Mouse (Mus musculus) T-helper 2 cell (primary cell): ENCODE measurements at regions not wholly inside any gene's neighbourhood (a gene's known extent, or its start where the extent isn't known, plus 50 kb on each side); places are given as distances from the start of the nearest gene placed in this dataset.

Experiments
- in situ Hi-C: fragments of 300-600 bp; cut with MboI, MseI; formaldehyde crosslinking; loops from one replicate; pipeline ENCODE4 v1.15.1; 2025; ENCODE audit warnings: high pct_unique_total_duplicates

DNA sequence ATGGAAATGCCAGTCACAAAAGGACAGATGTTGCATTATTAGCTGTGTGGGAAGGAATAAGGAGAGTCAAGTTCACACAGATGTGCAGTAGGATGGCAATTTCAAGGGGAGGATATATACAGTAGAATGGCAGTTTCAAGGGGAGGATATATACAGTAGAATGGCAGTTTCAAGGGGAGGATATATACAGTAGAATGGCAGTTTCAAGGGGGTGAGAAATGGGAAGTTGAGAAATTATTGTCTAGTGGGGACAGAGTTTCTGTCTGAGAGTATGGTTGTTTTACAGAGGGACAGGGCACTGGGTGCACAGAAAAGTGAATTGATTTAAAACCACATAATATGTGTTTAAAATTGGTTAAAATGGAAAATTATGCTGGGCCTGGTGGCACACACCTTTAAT is 54.8 kb upstream of the Scel start:
- in situ Hi-C loops, result loop anchor here (25.0 kb wide), 1 partner anchor 221 kb away; no protein-coding TSS in a partner anchor

DNA sequence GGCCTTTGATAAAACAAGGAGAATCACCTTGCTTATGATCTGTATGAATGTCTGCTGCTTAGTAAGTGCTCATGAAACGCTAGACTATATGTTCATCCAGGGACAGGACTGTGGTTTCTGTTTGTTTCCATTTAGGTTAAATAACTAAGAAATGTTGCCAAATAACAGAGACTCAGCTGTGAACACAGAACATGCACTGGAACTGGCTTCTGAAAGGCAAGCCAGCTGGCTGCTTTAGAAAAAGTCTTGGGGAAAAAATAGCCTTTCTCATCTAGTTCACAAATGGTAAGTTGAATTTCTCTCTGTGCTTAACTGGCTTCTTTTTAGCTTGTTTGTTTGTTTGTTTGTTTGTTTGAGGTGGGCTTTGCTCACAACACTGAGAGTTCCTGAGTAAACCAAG is 57.0 kb upstream of the Scel start:
- in situ Hi-C loops, result loop anchor here (25.0 kb wide), 1 partner anchor 219 kb away; no protein-coding TSS in a partner anchor

DNA sequence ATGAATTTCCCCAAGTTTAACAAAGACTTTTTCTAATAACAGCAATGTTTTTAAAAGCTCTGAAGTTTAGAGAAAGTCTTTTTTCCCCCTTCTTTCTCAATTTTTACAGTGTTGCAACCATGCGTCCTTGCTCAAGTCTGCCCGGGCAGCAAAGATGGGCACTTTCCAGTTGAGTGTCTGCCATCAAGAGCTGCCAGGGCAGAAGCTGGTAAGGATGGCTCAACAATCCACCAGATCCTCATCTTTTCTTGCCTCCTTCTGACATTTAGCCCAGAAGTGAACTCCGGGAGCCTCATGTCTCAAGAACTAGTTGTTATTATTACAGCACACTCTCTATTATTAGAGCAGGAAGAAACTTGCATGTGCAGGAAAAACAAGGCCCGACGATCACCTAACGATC is 62.4 kb upstream of the Scel start:
- in situ Hi-C loops, result loop anchor here (25.0 kb wide), 1 partner anchor 213 kb away; no protein-coding TSS in a partner anchor

DNA sequence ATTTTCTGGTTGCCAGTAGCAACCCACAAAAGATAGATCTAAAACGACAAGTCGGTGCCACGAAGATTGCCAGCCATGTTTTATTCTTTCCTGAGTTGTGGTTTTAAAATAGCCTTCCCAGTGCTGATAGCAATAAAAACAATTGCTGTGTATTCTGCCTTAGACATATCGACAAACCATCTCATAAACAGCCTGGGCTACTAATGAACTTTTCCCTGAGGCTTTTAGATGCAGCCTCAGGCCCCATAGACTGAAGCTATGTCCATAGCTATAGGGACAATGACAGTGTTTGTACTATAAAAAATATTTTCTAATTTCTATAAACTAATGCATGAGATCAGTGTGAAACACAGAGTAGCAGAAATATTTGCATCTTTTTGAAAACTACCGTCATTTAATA is 63.7 kb upstream of the Scel start:
- in situ Hi-C loops, result no loop called here

DNA sequence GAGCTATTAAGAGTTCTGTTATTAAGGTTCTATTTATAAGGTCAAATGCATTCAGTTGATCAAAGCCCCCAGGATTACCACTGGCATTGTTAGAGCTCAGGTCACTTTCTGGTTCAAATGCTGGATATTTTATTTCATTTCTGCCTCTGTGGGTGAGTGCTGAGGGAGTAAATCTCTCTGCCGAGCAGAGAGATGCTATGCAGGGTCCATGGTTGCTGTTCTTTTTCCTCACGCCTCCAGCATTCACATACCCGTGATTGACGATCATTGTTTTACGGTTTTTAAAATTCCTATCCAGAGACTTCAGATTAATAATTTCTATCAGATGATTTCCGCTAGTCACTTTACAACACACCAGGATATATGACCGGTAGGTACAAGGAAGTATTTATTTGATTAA is 64.1 kb upstream of the Scel start:
- in situ Hi-C loops, result no loop called here

DNA sequence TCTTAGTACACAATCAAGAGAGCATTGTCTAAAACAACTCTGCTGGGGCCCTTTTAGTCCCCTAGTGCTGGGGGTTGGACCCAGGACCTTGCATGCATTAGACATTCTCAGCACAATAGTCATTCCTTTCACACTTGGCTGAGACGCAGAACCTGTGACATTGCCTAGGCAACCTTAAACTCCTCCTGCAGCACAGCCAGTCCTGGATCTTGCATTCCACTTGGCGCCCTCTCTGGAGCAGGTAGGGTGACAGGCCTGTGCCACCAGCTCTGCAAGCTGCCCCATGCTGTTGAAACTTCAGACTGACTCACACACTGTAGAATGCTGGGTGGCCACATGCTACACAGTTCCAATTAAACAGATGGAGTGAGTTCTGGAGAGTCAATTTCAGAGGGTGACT is 66.5 kb upstream of the Scel start:
- in situ Hi-C loops, result no loop called here

DNA sequence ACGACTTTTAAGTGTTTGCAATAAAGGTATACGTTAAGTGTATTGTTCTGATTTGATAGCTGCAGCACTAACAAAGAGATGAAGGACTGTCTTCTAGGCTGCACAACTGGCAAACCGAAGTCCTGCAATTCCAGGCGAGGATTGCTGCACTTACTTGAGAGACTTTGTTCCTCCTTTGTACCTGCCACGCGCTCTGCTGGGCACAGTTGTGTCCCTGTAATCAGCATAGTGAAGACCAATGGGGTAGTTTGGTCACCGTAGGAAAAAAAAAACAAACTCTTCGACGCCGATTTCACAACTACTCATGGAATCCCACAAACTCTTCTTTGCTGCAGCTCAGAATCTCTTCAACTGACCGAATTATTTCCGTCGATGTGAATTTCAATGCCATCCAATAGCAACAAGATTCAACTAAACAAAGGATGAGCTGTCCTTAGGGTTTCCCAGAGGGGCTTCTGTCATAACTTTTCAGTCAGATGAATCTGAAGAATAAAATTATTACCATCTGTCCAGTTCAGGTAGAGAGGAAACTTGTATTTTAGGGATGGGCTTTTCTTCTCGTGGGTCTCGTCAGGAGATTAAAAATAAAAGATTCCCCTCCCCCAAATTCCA is 71.6 kb upstream of the Scel start:
- in situ Hi-C loops, result no loop called here

DNA sequence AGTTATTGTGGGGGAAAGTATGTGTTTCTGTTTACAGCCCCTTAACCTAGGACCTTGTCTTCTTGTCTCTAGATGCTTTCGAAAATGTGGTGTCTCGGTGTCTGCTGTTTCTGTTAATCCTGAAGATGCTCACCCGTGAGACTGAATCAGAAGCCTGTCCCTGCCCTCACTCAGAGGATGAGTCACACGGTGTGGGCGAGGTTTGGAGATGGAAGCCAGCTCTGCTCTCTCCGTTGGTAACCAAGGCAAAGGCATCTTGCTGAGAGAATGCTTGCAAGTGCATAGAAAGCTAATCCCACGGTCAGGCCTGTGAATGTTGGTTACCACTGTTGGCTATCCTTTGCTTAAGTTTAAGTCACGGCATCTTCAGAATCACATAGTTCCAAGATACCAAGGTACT is 72.9 kb upstream of the Scel start:
- in situ Hi-C loops, result no loop called here

DNA sequence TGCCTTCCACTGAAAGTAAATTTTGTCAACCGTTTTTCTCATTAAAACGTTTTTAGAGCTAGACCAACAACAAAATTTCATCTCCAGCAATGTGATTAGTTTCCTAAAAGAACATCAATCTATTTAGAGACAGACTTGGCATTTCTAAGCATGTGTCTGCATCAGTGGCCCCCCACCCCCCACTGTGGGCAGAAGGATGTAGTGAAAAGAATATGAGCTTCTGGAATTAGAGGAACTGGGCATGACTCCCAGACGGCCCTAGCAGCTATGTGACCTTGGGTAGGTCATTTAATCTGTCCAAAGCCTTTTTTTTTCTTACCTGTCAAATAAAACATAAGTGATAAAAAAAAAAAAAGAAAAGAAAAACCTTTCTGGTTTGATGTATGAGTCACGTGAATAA is 78.9 kb upstream of the Scel start:
- in situ Hi-C loops, result no loop called here

DNA sequence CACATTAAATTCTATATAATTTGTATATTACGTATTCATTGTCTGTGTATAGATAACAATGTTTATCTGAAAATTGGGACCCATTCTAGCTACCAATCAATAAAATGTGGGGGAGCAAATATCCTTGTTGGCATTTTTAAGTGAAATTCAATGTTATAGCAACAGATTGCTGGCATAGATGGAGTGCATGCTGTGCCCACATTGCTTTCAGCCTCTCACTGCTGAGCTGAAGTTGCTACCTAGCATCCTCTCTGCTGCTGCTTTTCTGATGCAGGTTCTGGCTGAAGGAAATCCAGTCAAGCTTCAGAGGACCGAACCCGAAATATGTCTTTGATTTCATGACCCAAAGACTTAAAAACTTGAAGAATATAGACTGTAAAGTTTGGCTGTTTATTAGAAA is 80.0 kb upstream of the Scel start:
- in situ Hi-C loops, result no loop called here

DNA sequence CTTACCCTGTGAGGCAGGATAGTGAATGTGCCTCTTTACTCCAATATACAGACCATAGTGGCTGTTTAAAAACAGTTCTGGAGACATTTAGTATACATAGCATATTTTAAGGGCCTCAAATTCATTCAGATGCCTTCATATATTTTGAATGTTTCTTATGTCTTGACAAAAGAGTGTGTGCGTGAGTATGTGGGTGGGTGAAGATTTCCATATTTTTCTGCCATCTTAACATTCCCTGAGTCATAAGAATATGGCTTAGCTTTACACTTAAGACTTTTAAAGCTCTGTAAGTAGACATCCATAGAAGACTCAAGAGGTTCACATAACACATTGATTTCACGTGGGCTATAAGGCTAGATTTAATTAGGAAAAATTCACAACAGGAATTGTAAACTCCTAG is 81.3 kb upstream of the Mycbp2 start:
- in situ Hi-C loops, result no loop called here

DNA sequence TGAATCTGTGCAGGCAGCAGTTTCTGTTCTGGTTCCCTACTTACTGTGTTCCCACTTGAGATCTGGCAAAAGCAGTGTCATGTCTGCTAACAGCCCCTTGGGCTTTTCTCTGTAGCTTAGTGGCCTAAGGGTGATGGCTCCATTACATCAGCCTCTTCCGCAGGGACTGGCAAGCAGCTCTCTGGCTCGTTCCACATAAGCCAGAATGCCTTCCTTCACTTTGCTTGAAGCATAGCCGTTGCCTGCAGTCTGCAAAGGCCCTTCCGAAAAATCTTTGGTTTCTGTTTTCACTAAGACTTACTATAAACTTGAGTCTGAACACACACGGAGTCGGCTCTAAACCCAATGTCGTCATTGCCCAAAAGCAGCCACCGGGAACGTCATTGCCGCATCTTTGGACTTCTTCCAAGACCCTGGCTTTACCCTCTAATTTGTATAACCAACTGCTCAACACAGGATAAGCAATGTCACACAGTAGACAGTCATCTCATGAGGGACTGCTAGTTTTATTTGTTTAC is 74.8 kb upstream of the Mycbp2 start:
- in situ Hi-C loops, result no loop called here

DNA sequence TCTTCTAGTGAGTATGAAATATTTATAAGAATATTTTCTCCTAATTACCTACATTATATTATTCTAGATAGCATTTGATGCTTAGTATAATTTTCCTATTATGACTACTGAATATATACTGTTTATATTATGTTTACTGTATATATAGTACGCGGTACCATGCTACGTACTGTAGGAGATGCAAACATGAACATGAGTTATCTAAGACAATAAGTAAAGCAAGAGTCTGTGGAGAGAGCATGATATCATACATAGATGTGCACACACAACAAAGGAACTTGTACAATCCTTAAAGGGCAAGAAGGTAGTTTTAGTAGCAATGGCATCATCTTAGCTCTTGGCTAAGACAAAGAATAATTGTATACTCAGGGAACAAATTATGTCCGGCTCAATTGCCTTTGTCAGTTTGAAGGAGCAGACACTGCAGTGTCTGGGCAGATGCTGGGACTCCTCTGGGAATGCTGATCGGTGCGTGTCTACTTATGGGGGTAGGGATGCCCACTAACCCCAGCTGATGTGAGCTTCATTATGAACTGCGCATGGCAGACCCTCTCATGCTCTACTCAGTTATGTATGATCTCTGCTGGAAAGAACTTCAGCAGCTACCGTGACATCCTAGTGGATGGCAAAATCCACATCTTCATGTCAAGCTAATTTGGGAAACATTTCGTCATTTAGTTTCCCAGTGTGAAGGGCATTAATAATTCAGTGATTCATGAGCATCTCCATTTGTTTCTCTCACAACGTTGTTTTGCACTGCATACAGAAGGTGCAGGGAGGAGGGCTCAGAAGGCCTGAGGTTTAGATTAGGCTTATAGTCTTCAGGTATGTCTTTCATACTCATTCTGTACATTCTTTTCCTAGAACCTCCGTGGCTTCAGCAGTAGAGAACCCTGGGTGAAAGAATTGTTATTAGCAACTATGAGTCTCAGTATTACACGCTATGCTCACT is 70.8 kb upstream of the Mycbp2 start:
- in situ Hi-C loops, result loop anchor here (5.0 to 10.0 kb wide), 2 partner anchors 40 to 653 kb away; no protein-coding TSS in a partner anchor

DNA sequence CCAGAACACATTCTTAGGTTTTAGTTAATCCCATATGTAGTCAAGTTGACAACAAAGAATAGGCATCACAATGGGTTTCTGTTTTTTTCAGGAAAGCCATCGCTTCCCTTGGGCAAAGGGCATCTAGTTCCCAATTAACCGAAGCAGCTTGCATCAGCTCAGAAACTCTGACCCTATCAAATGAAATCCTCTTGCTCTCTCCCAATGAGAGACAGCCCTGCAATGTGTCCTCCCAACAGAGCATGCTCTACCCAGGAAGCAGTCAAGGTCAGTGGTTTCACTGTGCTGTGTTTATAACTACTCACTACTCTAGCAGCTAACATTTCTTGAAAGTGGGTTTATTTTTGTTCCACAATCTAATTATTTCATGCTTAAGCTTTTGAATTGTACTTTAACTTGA is 58.0 kb upstream of the Mycbp2 start:
- in situ Hi-C loops, result no loop called here

DNA sequence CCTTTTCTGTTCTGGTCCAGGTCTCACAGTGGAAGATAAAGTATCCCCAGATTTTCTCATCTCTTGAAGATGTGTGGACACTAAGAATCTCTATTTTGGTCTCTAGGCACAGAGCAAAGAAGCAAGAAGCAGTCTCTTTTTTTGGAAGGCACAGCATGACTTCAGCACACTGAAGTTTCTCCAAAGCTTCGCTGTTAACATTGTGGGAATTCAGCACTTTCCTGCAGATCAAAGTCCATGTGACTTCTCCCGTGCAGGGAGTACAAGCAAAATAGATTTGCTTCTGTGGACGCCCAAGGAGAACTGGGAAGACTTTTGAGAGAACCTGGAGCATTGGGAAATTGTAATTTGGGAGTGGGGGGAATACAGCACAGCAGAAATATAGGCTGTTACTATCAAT is 56.4 kb upstream of the Mycbp2 start:
- in situ Hi-C loops, result no loop called here

DNA sequence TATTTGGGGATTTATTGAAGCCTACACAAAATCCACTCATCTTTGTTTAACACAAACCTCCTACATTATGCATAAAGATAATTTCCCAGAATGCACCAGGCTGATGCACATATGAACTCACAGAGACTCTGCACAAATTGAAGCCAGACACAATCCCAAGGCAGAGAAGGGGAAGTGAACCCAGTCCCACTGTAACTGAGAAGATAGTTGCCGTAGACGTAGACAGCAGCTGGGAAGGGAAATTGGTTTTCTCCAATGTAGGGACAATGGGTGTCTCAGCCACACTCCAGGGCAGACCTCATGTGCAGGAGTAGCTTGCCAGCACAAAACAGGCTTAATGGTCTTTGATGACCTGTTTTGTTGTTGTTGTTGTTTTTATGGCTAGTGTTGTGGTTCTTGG is 55.4 kb upstream of the Mycbp2 start:
- in situ Hi-C loops, result no loop called here

DNA sequence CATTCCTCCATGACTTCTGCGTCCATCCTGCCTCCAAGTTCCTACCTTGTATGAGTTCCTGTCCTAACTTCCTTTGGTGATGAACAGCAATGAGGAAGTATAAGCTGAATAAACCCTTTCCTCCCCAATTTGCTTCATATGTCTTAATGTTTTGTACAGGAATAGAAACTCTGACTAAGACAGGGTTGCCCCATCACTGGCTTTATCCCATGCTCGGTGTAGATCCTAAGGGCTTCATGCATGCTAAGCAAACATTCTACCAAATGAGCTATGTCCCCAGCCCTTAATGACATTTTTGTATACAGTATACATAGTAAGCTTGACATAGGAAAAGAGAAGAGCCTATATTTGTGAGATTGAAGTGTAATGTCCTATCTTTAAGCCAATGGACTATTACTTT is 54.7 kb upstream of the Mycbp2 start:
- in situ Hi-C loops, result no loop called here

DNA sequence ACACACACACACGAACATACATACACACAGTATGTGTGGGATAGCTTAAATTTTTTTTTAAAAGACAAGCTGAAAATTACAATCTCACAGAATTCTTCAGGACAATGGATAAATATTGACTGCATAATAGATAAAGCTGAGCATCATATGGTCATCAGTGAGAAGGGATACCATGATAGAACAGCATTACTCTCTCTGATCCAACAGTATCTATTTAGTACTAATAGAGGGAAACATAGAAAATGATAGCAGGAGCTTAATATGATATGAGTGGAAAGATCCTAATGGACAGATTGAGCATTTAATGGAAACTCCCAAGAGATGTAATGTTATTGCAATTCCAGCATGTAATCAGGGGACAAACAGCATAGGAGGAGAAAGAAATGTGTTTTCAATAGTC is 51.8 kb upstream of the Mycbp2 start:
- in situ Hi-C loops, result no loop called here
